Mouse (Mus musculus) forebrain, embryonic 12.5 days (tissue): Measurements from ENCODE around the gene Psmg3. TPM values are rescaled to one million over a fixed set of nuclear protein-coding genes. Genes with fewer than 3 reads are reported as not detected.

Experiments
- ATAC-seq: fragments of 200-750 bp; cut with Nextera tagmentation; 2 replicates; pipeline ENCODE4 v1.8.0; 2017; ENCODE audit warnings: moderate TSS enrichment; ENCODE audit not compliant: low FRiP score
- H3K27ac ChIP-seq: fragments of 300-500 bp; sonication (generic); 2 replicates; pipeline ENCODE4 v1.5.1; 2016; ENCODE audit warnings: mild to moderate bottlenecking
- H3K27me3 ChIP-seq: fragments of 300-500 bp; sonication (generic); 2 replicates; pipeline ENCODE4 v1.6.1; 2016; ENCODE audit warnings: mild to moderate bottlenecking
- H3K36me3 ChIP-seq: fragments of 300-500 bp; sonication (generic); replicated peaks from 2 replicates; pipeline ENCODE4 v1.6.1; 2016; ENCODE audit warnings: mild to moderate bottlenecking
- H3K4me1 ChIP-seq: fragments of 300-500 bp; sonication (generic); 2 replicates; pipeline ENCODE4 v1.6.1; 2016
- H3K4me2 ChIP-seq: fragments of 300-500 bp; sonication (generic); 2 replicates; pipeline ENCODE4 v1.6.1; 2016; ENCODE audit warnings: mild to moderate bottlenecking, moderate library complexity
- H3K4me3 ChIP-seq: fragments of 300-500 bp; sonication (generic); replicated peaks from 2 replicates; pipeline ENCODE4 v1.5.1; 2016; ENCODE audit warnings: mild to moderate bottlenecking
- H3K9ac ChIP-seq: fragments of 300-500 bp; sonication (generic); 2 replicates; pipeline ENCODE4 v1.6.1; 2016; ENCODE audit warnings: mild to moderate bottlenecking
- H3K9me3 ChIP-seq: fragments of 300-500 bp; sonication (generic); 2 replicates; pipeline ENCODE4 v1.6.1; 2016
- WGBS: fragments of 180-500 bp; shearing (Covaris S2); methylation state at CpG from one replicate; pipeline ENCODE4 v1.1.7; 2016; 5-methylcytosine and 5-hydroxymethylcytosine counted together
- polyA plus RNA-seq: library from polyadenylated mRNA; unstranded; fragments of >200 nt; fragmentation: Nextera tagmentation; extraction: Ambion mirVana; gene quantifications from 2 replicates; pipeline ENCODE4 v1.2.1, GENCODE M21; 2016

Psmg3 gene
- 72.5 and 75.8 TPM in 2 replicates for polyA plus RNA-seq

GRCm38 (mm10) chr5:139826357-139827055 is at the start of gene Psmg3, which contains the start of gene Gm26938:
Gene Psmg3, minus strand, starts transcription at chr5:139826885.
Gene Gm26938, minus strand, starts transcription at chr5:139826407.
- H3K9me3 ChIP-seq = no peaks in the 10 kb centered on the region
- H3K9ac ChIP-seq = peak within 1 kb of the TSS; percentile 87
- H3K4me1 ChIP-seq = peaks cover 14% of the 10 kb centered on the region
- peaks cover 25% of the 10 kb centered on the region for H3K36me3 ChIP-seq
- ATAC-seq = peak; percentile 83
- H3K4me2 ChIP-seq = peak within 1 kb of the TSS; percentile 77
- under 1% methylated on average over 43 of the region's 43 CpGs for WGBS
- H3K27ac ChIP-seq = peak within 1 kb of the TSS; percentile 83
- 0 out of 2 replicates have a peak, but pooled peaks cover 3% of the 10 kb centered on the region for H3K27me3 ChIP-seq
- peak within 1 kb of the TSS; percentile 81 for H3K4me3 ChIP-seq

DNA sequence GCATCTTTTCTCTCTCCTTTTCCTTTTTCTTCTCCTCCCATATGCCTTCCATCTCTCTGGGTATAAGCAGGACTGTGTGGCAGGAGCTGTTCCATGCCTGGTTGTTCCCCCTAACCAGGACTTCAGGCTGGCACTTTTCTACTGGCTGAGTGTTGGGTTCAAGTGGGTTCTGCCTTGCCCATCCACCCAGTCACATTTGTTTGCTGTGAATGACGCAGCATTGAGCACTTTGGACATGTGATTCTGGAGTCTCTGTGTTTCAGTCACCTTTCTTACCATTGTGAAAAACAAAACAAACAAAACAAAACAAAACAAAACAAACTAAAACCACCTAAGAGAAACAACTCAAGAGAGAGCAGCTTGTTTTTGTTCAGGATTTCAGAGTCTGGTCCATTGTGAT is 44.8 kb upstream of the Psmg3 start:
- no peak overlapping the region for H3K4me2 ChIP-seq
- H3K9ac ChIP-seq = no peak overlapping the region
- no peak overlapping the region for H3K27ac ChIP-seq
- 85% methylated on average over 1 of the region's 1 CpGs for WGBS
- no peaks in the 10 kb centered on the region for H3K9me3 ChIP-seq
- peaks cover 16% of the 10 kb centered on the region for H3K27me3 ChIP-seq
- H3K4me1 ChIP-seq = peaks cover 4% of the 10 kb centered on the region; the same call in 1 of the 2 replicates
- no peak overlapping the region for H3K4me3 ChIP-seq
- ATAC-seq = no peak
- no peaks in the 10 kb centered on the region for H3K36me3 ChIP-seq

DNA sequence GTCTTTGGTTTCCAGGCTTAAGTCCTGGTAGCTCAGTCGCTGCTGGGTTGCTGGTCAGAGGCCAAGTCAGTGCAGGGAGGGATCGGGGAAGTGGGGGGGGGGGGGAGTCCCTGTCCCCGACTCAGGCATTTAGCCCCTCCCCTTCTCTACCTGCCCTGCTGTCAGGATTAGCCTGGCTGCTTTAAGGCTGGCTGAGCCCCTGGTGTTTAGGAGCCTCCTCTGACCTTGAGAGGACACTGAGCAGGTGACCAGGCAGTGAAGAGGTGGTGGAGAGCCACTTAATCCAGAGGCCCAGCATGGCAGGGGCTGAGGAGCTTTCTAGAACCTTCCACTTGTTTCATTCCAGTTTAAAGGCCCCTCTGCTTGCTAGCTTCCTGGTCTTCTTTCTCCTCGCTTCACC is 44.2 kb upstream of the Psmg3 start:
- Histone ChIP-seq H3K27me3 (peaks cover 16% of the 10 kb centered on the region), H3K27ac (no peak overlapping the region), H3K9ac (no peak overlapping the region), H3K4me3 (no peak overlapping the region), H3K4me1 (peaks cover 4% of the 10 kb centered on the region; the same call in 1 of the 2 replicates), H3K36me3 (no peaks in the 10 kb centered on the region), H3K9me3 (no peaks in the 10 kb centered on the region), H3K4me2 (no peak overlapping the region)
- no peak for ATAC-seq
- WGBS = 22% methylated on average over 3 of the region's 4 CpGs

GRCm38 (mm10) chr5:139862759-139863158 is 36.1 kb upstream of the Psmg3 start:
- 65% methylated on average over 4 of the region's 4 CpGs for WGBS
- ATAC-seq = no peak
- Histone ChIP-seq H3K27me3 (peaks cover 5% of the 10 kb centered on the region; the same call in 1 of the 2 replicates), H3K9ac (no peak overlapping the region), H3K27ac (0 out of 2 replicates have a peak overlapping the region, but pooled peaks have one; percentile 47), H3K9me3 (no peaks in the 10 kb centered on the region), H3K4me1 (peaks cover 16% of the 10 kb centered on the region), H3K4me3 (no peak overlapping the region), H3K36me3 (no peaks in the 10 kb centered on the region), H3K4me2 (no peak overlapping the region)

DNA sequence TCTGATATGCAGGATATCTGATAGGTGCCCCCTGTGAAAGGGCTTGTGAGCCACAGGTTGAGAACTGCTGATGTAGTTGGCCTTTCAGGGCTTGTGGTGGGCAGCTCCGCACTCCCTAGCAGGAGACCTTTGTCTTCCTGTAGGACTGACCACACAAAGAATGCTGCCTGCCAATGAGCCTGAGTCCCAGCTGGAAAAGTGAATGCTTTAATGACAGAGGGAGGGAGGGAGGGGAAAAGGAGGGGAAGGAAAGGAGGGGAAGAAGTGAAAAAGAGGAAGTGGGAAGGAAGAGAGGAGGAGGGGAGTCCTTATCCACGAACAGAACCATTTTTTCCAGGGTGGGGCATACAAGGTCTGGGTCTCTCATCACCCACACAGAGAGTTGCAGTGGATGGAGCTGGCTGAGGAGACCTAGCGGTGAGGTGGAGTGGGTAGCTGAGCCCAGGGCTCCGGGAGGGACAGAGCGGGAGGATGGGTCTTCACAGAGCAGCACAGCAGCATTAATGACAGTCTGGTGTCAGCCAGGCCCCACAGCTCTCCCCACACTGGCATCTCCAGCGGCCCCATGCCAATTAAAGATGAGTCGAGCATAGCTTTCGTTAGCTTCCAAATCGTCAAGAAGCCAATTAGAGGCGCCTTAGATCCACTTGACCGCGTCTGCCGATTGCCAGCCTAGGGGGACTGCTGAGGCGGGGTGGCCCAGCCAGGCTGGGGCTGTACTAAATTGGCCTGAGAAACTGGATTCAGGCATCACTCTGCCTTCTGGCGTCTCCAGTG is 33.8 kb upstream of the Psmg3 start:
- Histone ChIP-seq H3K4me2 (peak overlapping the region; percentile 44), H3K4me1 (peaks cover 16% of the 10 kb centered on the region), H3K27ac (peak overlapping the region; percentile 65), H3K27me3 (no peaks in the 10 kb centered on the region; the same call in 1 of the 2 replicates), H3K9ac (peak overlapping the region; percentile 36; the same call in 1 of the 2 replicates), H3K36me3 (no peaks in the 10 kb centered on the region), H3K4me3 (no peak overlapping the region), H3K9me3 (no peaks in the 10 kb centered on the region)
- WGBS = 10% methylated on average over 15 of the region's 15 CpGs
- peak; percentile 79 for ATAC-seq

- no peak overlapping the region for H3K4me2 ChIP-seq
- no peaks in the 10 kb centered on the region for H3K36me3 ChIP-seq
- no peaks in the 10 kb centered on the region for H3K9me3 ChIP-seq
- peaks cover 12% of the 10 kb centered on the region for H3K4me1 ChIP-seq
- no peak overlapping the region for H3K9ac ChIP-seq
- H3K4me3 ChIP-seq = no peak overlapping the region
- no peak for ATAC-seq
- H3K27me3 ChIP-seq = no peaks in the 10 kb centered on the region
- 77% methylated on average over 12 of the region's 12 CpGs for WGBS
- H3K27ac ChIP-seq = no peak overlapping the region
Observed at GRCm38 (mm10) chr5:139849626-139850320, 23.1 kb upstream of the Psmg3 start.

GRCm38 (mm10) chr5:139839142-139839541 is 12.5 kb upstream of the Psmg3 start:
- no peaks in the 10 kb centered on the region for H3K36me3 ChIP-seq
- no peaks in the 10 kb centered on the region for H3K9me3 ChIP-seq
- no peak overlapping the region for H3K4me2 ChIP-seq
- H3K4me1 ChIP-seq = peaks cover 5% of the 10 kb centered on the region; the same call in 1 of the 2 replicates
- H3K9ac ChIP-seq = no peak overlapping the region
- WGBS = 29% methylated on average over 3 of the region's 3 CpGs
- no peak for ATAC-seq
- H3K27ac ChIP-seq = no peak overlapping the region
- H3K27me3 ChIP-seq = peaks cover 10% of the 10 kb centered on the region; the same call in 1 of the 2 replicates
- no peak overlapping the region for H3K4me3 ChIP-seq

DNA sequence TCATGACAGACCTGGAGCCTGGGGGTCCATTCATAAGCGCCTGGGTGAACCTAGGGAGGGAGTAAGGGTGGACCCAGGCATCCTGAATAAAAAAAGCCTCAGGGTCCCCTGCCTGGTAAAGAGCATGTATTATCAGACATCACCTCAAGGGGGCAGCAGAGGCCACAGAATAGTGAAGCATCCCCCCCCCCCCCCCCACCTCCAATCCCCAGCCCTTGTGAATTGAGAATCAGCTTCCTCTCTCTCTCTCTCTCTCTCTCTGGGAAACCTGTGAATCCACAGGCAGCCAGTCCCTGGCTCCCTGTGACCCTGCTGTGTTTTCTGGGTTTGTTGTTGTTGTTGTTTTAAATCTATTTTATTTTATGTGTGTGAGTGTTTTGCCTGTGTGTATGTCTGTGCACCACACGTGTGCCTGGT is 11.8 kb upstream of the Psmg3 start:
- H3K4me3 ChIP-seq = no peak overlapping the region
- peaks cover 5% of the 10 kb centered on the region; the same call in 1 of the 2 replicates for H3K4me1 ChIP-seq
- no peaks in the 10 kb centered on the region for H3K9me3 ChIP-seq
- no peak overlapping the region for H3K9ac ChIP-seq
- H3K27me3 ChIP-seq = peaks cover 10% of the 10 kb centered on the region; the same call in 1 of the 2 replicates
- no peaks in the 10 kb centered on the region for H3K36me3 ChIP-seq
- 12% methylated on average over 2 of the region's 2 CpGs for WGBS
- H3K4me2 ChIP-seq = no peak overlapping the region
- no peak overlapping the region for H3K27ac ChIP-seq
- peak; percentile 44 for ATAC-seq

- H3K27me3 ChIP-seq = peaks cover 15% of the 10 kb centered on the region; the same call in 1 of the 2 replicates
- H3K4me1 ChIP-seq = peaks cover 5% of the 10 kb centered on the region; the same call in 1 of the 2 replicates
- H3K9me3 ChIP-seq = no peaks in the 10 kb centered on the region
- H3K4me3 ChIP-seq = no peak overlapping the region
- no peak overlapping the region for H3K27ac ChIP-seq
- no peak overlapping the region for H3K4me2 ChIP-seq
- no peak overlapping the region for H3K9ac ChIP-seq
- H3K36me3 ChIP-seq = no peaks in the 10 kb centered on the region
- ATAC-seq = no peak
- WGBS = 83% methylated on average over 7 of the region's 7 CpGs
Observed at GRCm38 (mm10) chr5:139835706-139836105, 9.0 kb upstream of the Psmg3 start.

DNA sequence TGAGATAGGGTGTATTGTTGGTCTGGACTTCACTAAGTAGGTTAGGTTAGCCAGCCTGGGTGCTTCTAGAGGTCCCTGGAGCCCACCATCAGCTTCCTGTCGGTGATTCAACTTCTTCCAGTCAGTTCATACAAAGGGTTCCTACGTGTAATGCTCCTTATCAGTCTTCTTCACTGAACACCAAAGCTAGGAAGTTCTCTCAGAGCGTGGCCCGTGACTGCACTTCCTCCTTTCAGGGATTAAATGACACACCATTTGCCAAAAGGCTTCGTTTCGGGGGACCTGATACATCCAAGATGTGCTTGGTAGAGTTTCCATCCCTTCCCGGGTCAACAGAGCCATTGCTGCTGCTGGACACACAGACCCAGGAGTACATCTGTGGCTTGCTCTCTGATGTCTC is 5.4 kb upstream of the Psmg3 start:
- 81% methylated on average over 7 of the region's 7 CpGs for WGBS

DNA sequence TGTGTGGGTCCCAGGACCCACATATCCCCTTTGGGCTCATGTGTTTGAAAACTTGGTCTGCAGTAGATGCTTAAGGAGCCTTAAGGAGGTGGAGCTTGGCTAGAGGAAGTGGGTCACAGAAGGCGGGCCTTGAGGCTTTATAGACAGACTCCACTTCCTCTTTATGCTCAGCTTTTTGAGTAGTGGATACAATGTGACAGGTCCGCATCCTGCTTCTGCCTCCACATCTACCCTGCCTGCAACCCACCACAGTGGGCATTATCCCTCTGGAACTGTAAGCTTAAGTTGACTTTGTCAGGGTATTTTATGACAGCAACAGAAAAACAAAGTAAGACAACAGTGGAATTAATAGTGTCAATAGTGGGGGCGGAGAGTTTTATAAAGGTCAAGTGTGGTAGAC is 4.0 kb upstream of the Psmg3 start:
- no peak for ATAC-seq
- Histone ChIP-seq H3K36me3 (no peaks in the 10 kb centered on the region), H3K9ac (no peak overlapping the region), H3K4me2 (no peak overlapping the region), H3K4me1 (peaks cover 7% of the 10 kb centered on the region), H3K27ac (no peak overlapping the region), H3K9me3 (no peaks in the 10 kb centered on the region), H3K4me3 (no peak overlapping the region), H3K27me3 (peaks cover 11% of the 10 kb centered on the region; the same call in 1 of the 2 replicates)
- WGBS = 86% methylated on average over 3 of the region's 3 CpGs

More for the DNA sequence above, 5.4 kb upstream of the Psmg3 start:
- Histone ChIP-seq H3K4me3 (no peak overlapping the region), H3K27me3 (peaks cover 15% of the 10 kb centered on the region; the same call in 1 of the 2 replicates), H3K4me1 (peaks cover 1% of the 10 kb centered on the region; the same call in 1 of the 2 replicates), H3K4me2 (no peak overlapping the region), H3K36me3 (no peaks in the 10 kb centered on the region), H3K9ac (no peak overlapping the region), H3K27ac (no peak overlapping the region), H3K9me3 (no peaks in the 10 kb centered on the region)
- no peak for ATAC-seq

- Histone ChIP-seq H3K4me2 (no peak overlapping the region), H3K4me3 (no peak overlapping the region), H3K36me3 (no peaks in the 10 kb centered on the region), H3K9ac (no peak overlapping the region), H3K9me3 (no peaks in the 10 kb centered on the region), H3K4me1 (peaks cover 14% of the 10 kb centered on the region), H3K27me3 (peaks cover 9% of the 10 kb centered on the region; the same call in 1 of the 2 replicates), H3K27ac (no peak overlapping the region)
- no peak for ATAC-seq
- 82% methylated on average over 13 of the region's 13 CpGs for WGBS
Observed at GRCm38 (mm10) chr5:139829384-139829783, 2.7 kb upstream of the Psmg3 start.
